Mouse (Mus musculus) spleen, adult 18-20 months (tissue): Measurements from ENCODE around the gene Hmcn2.

ENCODE experiments used
- DNase-seq, 2 experiments: peaks; one replicate each; pipeline ENCODE4 v3.0.0; 2022; ENCODE audit warnings: mixed read lengths in 2 of 2

Hmcn2 gene

GRCm38 (mm10) chr2:31420914-31421313 is 106.7 kb downstream of the Hmcn2 start:
- no peak for DNase-seq

GRCm38 (mm10) chr2:31422576-31422975 is 108.4 kb downstream of the Hmcn2 start:
- DNase-seq: no peak

DNA sequence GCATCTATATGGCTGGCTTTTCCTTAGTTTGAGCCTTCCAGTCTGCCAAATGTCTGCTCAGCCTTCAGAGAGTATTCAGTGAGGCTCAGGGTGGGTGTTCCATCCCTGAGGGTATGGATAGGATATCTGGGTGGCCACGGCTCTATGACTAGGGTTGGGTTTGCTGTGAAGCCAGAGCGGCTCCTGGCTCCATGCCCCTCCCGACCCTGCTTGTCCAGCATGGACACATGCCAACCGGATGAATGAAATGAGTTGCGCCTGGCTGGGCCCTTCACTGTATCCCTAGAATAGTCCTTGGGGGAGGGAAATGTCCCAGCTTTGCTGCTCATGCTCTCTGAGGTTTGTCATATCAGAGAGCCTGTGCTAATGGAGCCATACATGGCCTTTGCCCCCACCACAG is 117.3 kb downstream of the Hmcn2 start:
- DNase-seq: no peak

DNA sequence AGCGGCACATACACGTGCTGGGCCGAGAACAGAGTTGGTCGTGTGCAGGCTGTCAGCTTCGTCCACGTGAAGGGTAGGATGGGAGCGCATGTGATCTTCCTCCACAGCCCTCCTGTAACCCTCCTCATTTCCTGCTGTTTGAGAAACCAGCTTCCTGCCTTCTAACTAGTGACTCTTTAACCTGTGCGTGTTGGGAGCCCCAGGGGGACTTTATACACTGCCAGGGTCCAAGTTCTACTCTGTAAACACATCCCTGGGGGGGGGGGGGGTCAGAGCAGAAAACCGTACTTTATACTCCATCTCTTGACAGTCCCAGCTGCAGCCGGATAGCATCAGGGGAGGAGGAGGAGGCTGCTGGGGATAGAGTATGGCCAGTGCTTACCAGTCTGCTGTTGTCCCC is 120.5 kb downstream of the Hmcn2 start:
- no peak for DNase-seq

DNA sequence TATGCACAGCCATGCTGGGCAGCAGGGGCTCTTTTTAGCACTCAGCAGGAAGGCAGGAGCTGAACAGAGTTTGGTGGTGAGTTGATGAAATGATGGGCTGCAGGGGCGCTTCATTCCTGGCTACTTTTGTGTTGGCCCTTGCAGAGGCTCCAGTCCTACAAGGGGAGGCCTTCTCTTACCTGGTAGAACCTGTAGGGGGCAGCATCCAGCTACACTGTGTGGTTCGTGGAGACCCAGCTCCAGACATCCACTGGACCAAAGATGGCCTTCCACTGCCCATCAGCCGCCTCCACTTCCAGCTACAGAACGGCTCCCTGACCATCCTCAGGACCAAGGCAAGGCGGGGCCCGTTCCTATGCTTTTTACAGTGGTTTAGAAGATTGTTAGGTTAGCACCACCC is 121.4 kb downstream of the Hmcn2 start:
- peak in 1 of 2 experiments; percentile 46 for DNase-seq

GRCm38 (mm10) chr2:31437480-31438245 is 123.4 kb downstream of the Hmcn2 start:
- DNase-seq: no peak

DNA sequence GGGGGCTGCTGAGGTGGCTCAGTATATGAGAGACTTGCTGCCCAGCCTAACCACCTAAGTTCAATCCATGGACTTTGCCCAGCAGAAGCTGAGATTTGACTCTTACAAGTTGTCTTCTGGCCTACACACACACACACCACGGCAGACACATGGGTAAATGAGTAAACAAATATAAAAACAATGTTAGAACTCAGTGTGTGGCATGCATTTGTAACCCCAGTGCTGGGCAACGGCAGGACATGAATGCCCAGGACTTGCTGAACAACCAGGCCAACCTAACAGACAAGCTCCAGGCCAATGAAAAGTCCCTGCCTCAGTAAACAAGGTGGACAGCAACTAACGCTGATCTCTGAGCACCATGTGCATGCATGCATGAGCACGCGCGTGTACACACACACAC is 125.4 kb downstream of the Hmcn2 start:
- no peak for DNase-seq

- DNase-seq: no peak
Measured at GRCm38 (mm10) chr2:31442480-31443160, 128.4 kb downstream of the Hmcn2 start.

- no peak for DNase-seq
Measured at GRCm38 (mm10) chr2:31446036-31446435, 131.8 kb downstream of the Hmcn2 start.

GRCm38 (mm10) chr2:31446456-31446855 is 132.2 kb downstream of the Hmcn2 start:
- no peak for DNase-seq

- no peak for DNase-seq
Measured at GRCm38 (mm10) chr2:31447536-31447935, 133.3 kb downstream of the Hmcn2 start.

DNA sequence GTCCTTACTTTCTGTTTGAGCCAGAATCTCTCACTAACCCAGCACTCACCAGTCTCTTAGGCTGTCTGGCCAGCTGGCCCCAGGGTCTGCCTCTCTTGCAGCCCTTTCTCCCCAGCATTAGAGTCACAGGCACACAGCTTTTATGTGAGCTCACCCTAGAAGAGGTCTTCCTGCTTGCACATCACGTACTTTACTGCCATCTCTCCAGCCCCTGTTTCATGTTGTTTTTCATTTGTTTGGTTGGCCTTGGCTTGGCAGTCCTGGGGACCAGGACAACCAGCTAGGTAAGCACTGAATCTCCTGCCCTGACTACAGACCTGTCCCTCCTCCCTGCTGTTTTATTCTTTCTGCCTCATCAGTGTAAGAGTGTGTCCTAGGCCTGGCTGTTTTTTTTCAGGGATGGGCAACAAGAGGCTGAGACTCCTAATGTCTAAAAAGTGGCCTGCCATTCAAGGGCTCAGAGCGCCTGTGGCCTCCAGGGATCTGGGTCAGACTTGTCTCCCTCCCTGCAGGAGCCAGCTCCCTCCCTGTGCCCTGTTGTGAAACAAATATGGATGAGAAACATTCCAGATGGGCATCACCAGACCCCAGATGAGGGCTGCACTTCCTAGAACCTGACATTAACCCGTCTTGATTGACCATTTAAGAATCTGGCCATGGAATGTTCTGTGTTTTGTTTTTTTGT is 134.7 kb downstream of the Hmcn2 start:
- no peak for DNase-seq

DNA sequence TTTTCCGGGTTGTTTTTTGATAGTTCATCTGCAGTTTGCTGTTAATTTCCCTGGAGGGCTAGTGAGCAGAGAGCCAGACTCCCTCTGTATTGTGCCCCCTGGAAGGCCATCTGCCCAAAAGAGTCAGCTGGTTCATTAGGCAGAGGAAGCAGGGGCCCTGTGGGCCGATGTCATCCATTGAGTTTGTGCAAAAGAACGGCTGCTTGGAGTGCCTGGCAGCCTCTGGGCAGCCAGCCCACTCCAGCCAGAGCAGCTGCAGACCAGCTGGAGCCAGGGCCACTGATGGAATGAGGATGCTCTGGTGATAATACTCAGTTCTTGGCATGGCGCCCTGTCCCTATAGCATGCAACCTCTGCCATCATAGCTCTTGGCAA is 135.2 kb downstream of the Hmcn2 start:
- no peak for DNase-seq

DNA sequence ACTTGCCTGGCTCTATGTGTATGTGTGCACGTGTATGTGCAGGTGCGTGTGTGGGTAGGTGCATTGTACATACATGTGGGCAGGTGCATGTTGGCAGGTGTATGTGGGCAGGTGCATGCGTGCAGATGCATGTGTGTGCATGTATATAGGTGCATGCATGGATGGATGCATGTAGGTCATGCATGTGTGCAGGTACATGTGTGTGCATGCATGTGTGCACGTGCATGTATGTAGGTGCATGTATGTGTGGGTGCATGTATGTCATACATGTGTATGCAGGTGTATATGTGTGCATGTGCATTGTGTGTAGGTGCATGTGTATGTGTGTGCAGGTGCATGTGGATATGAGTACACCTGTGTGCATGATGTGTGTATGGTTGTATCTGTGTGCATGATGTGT is 135.7 kb downstream of the Hmcn2 start:
- DNase-seq: no peak

DNA sequence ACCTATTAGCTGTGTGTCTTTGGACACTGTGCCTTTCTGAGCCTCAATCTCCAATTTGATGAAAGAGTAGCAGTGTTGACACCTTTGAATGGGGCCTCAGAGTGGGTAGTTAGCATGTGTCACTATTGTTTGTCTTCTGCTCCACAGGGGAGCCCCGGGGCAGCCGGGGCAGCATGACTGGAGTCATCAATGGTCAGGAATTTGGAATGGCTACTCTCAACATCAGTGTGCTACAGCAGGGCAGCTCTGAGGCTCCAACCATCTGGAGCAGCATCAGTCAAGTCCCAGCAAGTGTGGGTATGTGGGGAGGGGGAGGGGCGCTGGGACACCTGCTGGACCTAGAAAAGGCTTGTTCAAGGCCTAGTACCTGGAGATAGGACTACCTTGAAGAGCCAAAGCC is 136.4 kb downstream of the Hmcn2 start:
- DNase-seq: no peak

- DNase-seq: no peak
Measured at GRCm38 (mm10) chr2:31451530-31451929, 137.3 kb downstream of the Hmcn2 start.

DNA sequence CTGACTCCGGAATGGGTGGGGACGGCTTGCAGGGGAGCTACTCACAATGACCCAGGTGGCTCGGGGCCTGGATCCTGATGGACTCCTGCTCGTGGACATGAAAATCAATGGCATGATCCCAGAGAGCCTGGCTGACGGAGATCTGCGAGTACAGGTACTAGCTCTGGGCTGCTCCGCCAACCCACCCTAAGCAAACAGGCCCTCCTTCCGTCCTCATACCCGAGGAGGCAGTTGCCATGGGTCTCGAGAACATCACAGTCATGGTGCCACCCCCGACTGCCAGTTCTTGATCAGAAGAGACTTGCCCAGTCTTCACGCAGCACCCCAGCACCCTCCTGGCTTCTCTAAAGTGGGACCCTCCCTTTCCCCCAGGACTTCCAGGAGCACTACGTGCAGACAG is 138.8 kb downstream of the Hmcn2 start:
- DNase-seq: no peak

GRCm38 (mm10) chr2:31453559-31454177 is 139.5 kb downstream of the Hmcn2 start:
- no peak for DNase-seq

DNA sequence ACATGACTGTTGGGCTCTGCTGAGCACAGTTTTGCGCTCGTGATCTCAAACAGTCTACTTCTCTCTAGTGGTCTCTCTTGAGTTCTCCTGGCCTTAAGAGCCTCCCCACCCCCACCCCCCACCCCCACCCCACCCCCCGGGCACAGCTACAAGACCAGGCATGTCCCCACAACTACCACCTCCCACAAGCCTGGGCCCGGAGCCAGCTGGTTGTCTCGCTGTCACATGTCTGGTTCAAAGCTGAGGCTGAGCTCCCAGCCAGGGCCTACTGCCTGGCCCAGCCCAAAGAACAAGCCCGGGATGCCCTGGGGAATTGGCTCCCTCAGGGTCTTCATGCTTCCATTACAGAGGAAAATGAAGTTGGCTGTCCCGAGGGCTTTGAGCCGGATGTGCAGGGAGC is 140.1 kb downstream of the Hmcn2 start:
- no peak for DNase-seq

DNA sequence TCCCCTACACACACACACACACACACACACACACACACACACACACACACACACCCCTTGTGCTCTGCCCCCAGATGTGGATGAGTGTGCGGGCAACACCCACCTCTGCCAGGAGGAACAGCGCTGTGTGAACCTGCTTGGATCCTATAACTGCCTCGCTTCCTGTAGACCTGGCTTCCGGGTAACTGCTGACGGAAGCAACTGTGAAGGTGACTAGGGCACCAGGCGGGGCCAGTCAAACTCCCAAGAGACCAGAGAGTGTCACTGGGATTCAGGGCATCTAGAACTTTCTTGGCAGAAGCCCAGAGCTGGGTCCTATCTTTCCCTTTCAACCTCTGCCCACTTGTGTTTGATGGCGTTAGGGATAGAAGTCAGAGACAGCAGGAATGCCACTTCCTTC is 141.2 kb downstream of the Hmcn2 start:
- no peak for DNase-seq

- no peak for DNase-seq
Measured at GRCm38 (mm10) chr2:31458460-31458859, 144.2 kb downstream of the Hmcn2 start.

- no peak for DNase-seq
Measured at GRCm38 (mm10) chr2:31458989-31459936, 145.0 kb downstream of the Hmcn2 start.
